Mouse (Mus musculus) embryonic facial prominence, embryonic 14.5 days (tissue): ENCODE measurements at regions not wholly inside any gene's neighbourhood (a gene's known extent, or its start where the extent isn't known, plus 50 kb on each side); places are given as distances from the start of the nearest gene placed in this dataset.

Experiments used
- ATAC-seq: fragments of 200-750 bp; cut with Nextera tagmentation; 2 replicates; pipeline ENCODE4 v1.8.0; 2017; ENCODE audit warnings: low read depth, moderate number of reproducible peaks, moderate TSS enrichment
- DNase-seq: peaks from one replicate; pipeline ENCODE4 v3.0.0-alpha.2; 2015; ENCODE audit warnings: low spot score
- H3K27ac ChIP-seq: fragments of 300-500 bp; sonication (generic); replicated peaks from 2 replicates; pipeline ENCODE4 v1.5.1; 2014; ENCODE audit warnings: low read depth, mild to moderate bottlenecking, low read length, moderate library complexity
- H3K27me3 ChIP-seq: fragments of 300-500 bp; sonication (generic); replicated peaks from 2 replicates; pipeline ENCODE4 v1.6.1; 2014; ENCODE audit warnings: low read length; ENCODE audit not compliant: control insufficient read depth, insufficient read depth
- H3K36me3 ChIP-seq: fragments of 300-500 bp; sonication (generic); 2 replicates; pipeline ENCODE4 v1.6.1; 2014; ENCODE audit warnings: low read length, mixed read lengths; ENCODE audit not compliant: control insufficient read depth, insufficient read depth
- H3K4me1 ChIP-seq: fragments of 300-500 bp; sonication (generic); 2 replicates; pipeline ENCODE4 v1.6.1; 2014; ENCODE audit warnings: antibody characterized with exemption, low read length; ENCODE audit not compliant: control insufficient read depth, insufficient read depth
- H3K4me2 ChIP-seq: fragments of 300-500 bp; sonication (generic); 2 replicates; pipeline ENCODE4 v1.6.1; 2014; ENCODE audit warnings: low read depth, mild to moderate bottlenecking, low read length, moderate library complexity, mixed read lengths
- H3K4me3 ChIP-seq: fragments of 300-500 bp; sonication (generic); 2 replicates; pipeline ENCODE4 v1.5.1; 2014; ENCODE audit warnings: low read depth, mild to moderate bottlenecking, low read length
- H3K9ac ChIP-seq: fragments of 300-500 bp; sonication (generic); 2 replicates; pipeline ENCODE4 v1.6.1; 2014; ENCODE audit warnings: low read depth, mild to moderate bottlenecking, low read length, moderate library complexity, mixed read lengths
- H3K9me3 ChIP-seq: fragments of 300-500 bp; sonication (generic); 2 replicates; pipeline ENCODE4 v1.6.1; 2016; ENCODE audit warnings: low read length; ENCODE audit not compliant: control insufficient read depth
- WGBS: fragments of 180-500 bp; shearing (Covaris S2); extraction: QIAGEN DNeasy Blood & Tissue Kit; methylation state at CpG from one replicate; pipeline ENCODE4 v1.1.7; 2014; 5-methylcytosine and 5-hydroxymethylcytosine counted together

DNA sequence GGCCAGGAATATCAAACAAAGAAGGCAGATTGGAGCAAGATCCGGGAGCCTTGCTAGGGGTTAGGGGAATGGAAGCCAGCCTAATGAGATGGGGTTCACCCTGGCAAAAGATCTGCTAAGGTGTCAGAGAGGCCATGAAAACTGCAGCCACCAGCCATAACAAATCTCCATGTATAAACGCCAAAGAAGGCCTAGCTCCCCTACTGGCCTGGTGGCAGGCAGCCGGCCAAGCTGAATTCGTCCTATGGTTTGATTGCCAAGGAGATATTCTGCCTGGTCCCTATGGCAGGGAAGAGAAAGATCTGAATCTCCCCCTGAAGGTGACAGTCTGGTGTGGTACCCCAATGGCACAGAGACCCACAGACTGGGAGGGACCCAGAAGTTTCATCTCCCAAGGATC, 104.8 kb upstream of the E030018B13Rik start:
- H3K9ac ChIP-seq, result no peak overlapping the region
- no peak overlapping the region for H3K4me2 ChIP-seq
- no peaks in the 10 kb centered on the region for H3K27me3 ChIP-seq
- no peak overlapping the region for H3K27ac ChIP-seq
- H3K4me3 ChIP-seq, result no peak overlapping the region
- 0 out of 2 replicates have a peak, but pooled peaks cover 3% of the 10 kb centered on the region for H3K4me1 ChIP-seq
- 85% methylated on average over 4 of the region's 4 CpGs for WGBS
- no peaks in the 10 kb centered on the region for H3K36me3 ChIP-seq
- H3K9me3 ChIP-seq, result no peaks in the 10 kb centered on the region
- ATAC-seq (no peak), DNase-seq (no peak)

GRCm38 (mm10) chr7:63815531-63815930, 101.1 kb upstream of the E030018B13Rik start:
- Histone ChIP-seq H3K27me3 (no peaks in the 10 kb centered on the region), H3K4me2 (no peak overlapping the region), H3K9me3 (no peaks in the 10 kb centered on the region), H3K27ac (no peak overlapping the region), H3K9ac (no peak overlapping the region), H3K4me3 (no peak overlapping the region), H3K4me1 (0 out of 2 replicates have a peak, but pooled peaks cover 5% of the 10 kb centered on the region), H3K36me3 (no peaks in the 10 kb centered on the region)
- DNase-seq (no peak), ATAC-seq (no peak)
- 92% methylated on average over 9 of the region's 9 CpGs for WGBS

DNA sequence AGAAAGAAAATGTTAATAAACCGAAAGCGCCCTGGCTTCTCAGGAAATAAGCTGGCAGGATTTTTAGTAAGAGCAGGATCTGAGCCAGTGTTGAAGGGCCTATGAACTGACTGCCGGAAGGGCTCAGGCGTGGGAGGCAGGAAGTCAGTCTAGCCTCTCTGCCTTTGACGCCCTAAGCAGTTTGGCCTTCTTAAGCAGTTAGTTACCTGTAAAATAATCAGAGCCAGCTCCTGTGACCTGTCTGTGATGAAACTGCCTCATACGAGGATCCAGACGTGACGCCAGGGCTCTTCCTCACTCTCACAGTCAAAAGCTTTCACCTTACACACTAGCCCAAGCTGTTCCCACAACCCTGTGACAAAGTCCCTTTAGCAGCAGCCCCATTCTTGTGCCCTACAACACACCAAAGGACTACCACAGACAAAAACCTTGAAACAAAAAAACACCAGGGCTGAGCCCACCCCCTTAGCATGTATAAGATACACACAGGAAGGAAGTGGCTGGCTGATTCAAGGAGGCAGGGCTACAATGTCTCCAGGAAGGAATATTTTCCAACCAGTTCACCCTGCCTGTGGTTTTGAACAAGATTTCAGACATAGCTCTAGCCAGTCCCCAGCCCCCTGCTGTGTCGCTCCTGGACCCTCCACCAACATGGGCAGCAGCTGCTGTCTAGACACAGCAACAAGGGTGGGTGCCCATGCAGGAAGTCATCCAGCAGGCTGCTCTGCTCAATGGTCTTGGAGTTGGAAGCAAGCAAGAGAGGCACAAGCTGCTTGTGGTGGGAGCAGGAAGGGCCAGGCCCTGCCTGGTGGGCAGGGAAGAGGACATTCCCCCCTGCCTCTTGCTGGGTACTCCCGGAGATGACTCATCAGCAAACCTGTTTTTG, 100.4 kb upstream of the E030018B13Rik start:
- 0 out of 2 replicates have a peak, but pooled peaks cover 5% of the 10 kb centered on the region for H3K4me1 ChIP-seq
- H3K36me3 ChIP-seq, result no peaks in the 10 kb centered on the region
- no peak overlapping the region for H3K4me2 ChIP-seq
- no peaks in the 10 kb centered on the region for H3K27me3 ChIP-seq
- DNase-seq (peak; percentile 34), ATAC-seq (peak; percentile 31; the same call in 1 of the 2 replicates)
- peak overlapping the region; percentile 74 for H3K27ac ChIP-seq
- no peaks in the 10 kb centered on the region for H3K9me3 ChIP-seq
- WGBS, result 67% methylated on average over 10 of the region's 10 CpGs
- no peak overlapping the region for H3K4me3 ChIP-seq
- H3K9ac ChIP-seq, result no peak overlapping the region

DNA sequence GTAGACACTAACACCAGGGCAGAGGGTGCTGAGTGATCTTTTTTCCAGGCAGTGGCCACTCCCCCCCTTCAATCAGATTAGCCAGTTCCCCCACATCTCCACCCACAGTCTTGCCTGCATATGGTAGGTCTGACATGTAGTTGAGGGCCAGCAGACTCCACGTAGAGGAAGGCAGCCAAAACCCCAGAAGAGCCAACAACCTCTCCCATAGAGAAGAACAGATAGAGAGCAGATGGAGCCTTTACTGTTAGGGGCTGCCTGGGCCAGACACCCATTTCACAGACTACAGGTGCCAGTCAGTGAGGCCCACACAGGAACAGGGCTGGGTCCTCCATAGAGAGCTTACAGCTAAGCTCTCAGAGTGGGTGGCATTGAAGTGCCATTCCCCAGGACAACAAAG, 99.2 kb upstream of the E030018B13Rik start:
- Histone ChIP-seq H3K4me2 (no peak overlapping the region), H3K36me3 (no peaks in the 10 kb centered on the region), H3K4me1 (0 out of 2 replicates have a peak, but pooled peaks cover 5% of the 10 kb centered on the region), H3K4me3 (no peak overlapping the region), H3K27ac (no peak overlapping the region), H3K9me3 (no peaks in the 10 kb centered on the region), H3K27me3 (no peaks in the 10 kb centered on the region), H3K9ac (no peak overlapping the region)
- 80% methylated on average over 1 of the region's 1 CpGs for WGBS
- DNase-seq, result no peak
- no peak for ATAC-seq

- 90% methylated on average over 3 of the region's 3 CpGs for WGBS
- no peaks in the 10 kb centered on the region for H3K36me3 ChIP-seq
- H3K4me2 ChIP-seq, result no peak overlapping the region
- H3K27ac ChIP-seq, result no peak overlapping the region
- H3K4me1 ChIP-seq, result 0 out of 2 replicates have a peak, but pooled peaks cover 5% of the 10 kb centered on the region
- no peak overlapping the region for H3K4me3 ChIP-seq
- H3K9me3 ChIP-seq, result no peaks in the 10 kb centered on the region
- H3K9ac ChIP-seq, result no peak overlapping the region
- ATAC-seq (no peak), DNase-seq (no peak)
- no peaks in the 10 kb centered on the region for H3K27me3 ChIP-seq
Measured at GRCm38 (mm10) chr7:63818105-63818504, 98.6 kb upstream of the E030018B13Rik start.

- H3K4me2 ChIP-seq, result no peak overlapping the region
- no peak overlapping the region for H3K4me3 ChIP-seq
- ATAC-seq, result peak; percentile 64; the same call in 1 of the 2 replicates
Measured at GRCm38 (mm10) chr7:63820286-63820685, 96.4 kb upstream of the E030018B13Rik start.

GRCm38 (mm10) chr7:63822001-63822400, 94.7 kb upstream of the E030018B13Rik start:
- Histone ChIP-seq H3K9me3 (no peaks in the 10 kb centered on the region), H3K36me3 (no peaks in the 10 kb centered on the region), H3K4me2 (no peak overlapping the region), H3K9ac (no peak overlapping the region), H3K4me3 (no peak overlapping the region), H3K4me1 (0 out of 2 replicates have a peak, but pooled peaks cover under 1% of the 10 kb centered on the region), H3K27me3 (no peaks in the 10 kb centered on the region), H3K27ac (no peak overlapping the region)
- ATAC-seq (no peak), DNase-seq (no peak)
- 68% methylated on average over 2 of the region's 2 CpGs for WGBS

More at GRCm38 (mm10) chr7:63820286-63820685, 96.4 kb upstream of the E030018B13Rik start:
- peak; percentile 22 for DNase-seq
- 65% methylated on average over 1 of the region's 1 CpGs for WGBS
- no peak overlapping the region for H3K27ac ChIP-seq
- H3K4me1 ChIP-seq, result 0 out of 2 replicates have a peak, but pooled peaks cover 5% of the 10 kb centered on the region
- H3K9ac ChIP-seq, result no peak overlapping the region
- H3K9me3 ChIP-seq, result no peaks in the 10 kb centered on the region
- H3K36me3 ChIP-seq, result no peaks in the 10 kb centered on the region
- no peaks in the 10 kb centered on the region for H3K27me3 ChIP-seq

DNA sequence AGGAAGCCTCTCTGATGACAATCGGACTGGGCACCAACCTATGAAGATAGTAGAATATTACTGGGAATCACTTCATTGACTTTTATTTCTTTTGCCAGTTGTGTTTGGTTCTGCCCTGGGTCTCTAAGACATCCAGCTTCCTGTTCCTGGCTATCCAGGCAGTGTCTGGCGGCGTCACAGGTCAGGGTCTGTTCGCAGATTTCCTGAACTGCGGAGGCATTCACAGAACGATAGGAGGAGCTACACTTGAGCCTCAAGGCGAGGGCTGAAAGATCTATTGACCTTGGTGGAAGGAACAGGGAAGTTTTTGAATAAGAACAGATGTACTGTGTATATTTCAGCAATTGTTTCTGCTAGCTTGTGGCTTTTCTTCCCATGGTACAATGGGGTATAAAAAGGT, 92.6 kb upstream of the E030018B13Rik start:
- DNase-seq (peak; percentile 30), ATAC-seq (no peak)
- Histone ChIP-seq H3K27ac (0 out of 2 replicates have a peak overlapping the region, but pooled peaks have one; percentile 19), H3K4me2 (no peak overlapping the region), H3K36me3 (no peaks in the 10 kb centered on the region), H3K4me1 (no peaks in the 10 kb centered on the region), H3K9ac (no peak overlapping the region), H3K27me3 (no peaks in the 10 kb centered on the region), H3K4me3 (no peak overlapping the region), H3K9me3 (no peaks in the 10 kb centered on the region)
- 40% methylated on average over 7 of the region's 7 CpGs for WGBS
